Mouse (Mus musculus) embryonic fibroblast, embryonic 13.5 days (primary cell): Measurements from ENCODE around the gene Neurl4.

Experiments
- CTCF ChIP-seq: IDR thresholded peaks from 2 replicates; pipeline ENCODE4 v1.5.1; 2011; ENCODE audit warnings: mild to moderate bottlenecking, control low read depth, low read length, moderate library complexity, borderline replicate concordance; ENCODE audit not compliant: insufficient read depth
- POLR2A ChIP-seq: IDR thresholded peaks from 2 replicates; pipeline ENCODE4 v1.6.1; 2011; ENCODE audit warnings: low read depth, mild to moderate bottlenecking, control low read depth, low read length, moderate library complexity

DNA sequence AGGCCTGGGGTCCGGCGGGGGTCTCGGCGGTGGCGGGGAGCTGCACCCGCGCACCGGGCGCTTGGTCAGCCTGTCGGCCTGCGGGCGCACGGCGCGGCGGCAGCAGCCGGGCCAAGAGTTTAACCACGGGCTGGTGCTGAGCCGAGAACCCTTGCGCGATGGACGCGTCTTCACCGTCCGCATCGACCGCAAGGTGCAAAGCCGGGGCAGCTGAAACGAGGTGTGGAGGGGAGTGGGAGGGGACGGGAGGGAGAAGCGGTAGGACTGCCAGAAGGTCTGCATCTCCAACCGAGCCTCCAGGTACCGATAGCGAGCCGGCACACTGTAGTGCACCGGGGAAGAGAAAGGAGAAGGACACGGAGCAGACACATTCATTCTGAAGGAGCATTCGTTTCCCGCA, 1.1 kb downstream of the Neurl4 start:
- no peak for TF ChIP-seq CTCF
- TF ChIP-seq POLR2A: no peak
